Mouse (Mus musculus) right cerebral cortex, postnatal 14 days (tissue): Measurements from ENCODE around the gene Kalrn.
A peak's percentile ranks its signal among the peaks of the same experiment; 100 is the strongest.

ENCODE experiments used
- DNase-seq: peaks from one replicate; pipeline ENCODE4 v3.0.0; 2022

The Kalrn gene

GRCm38 (mm10) chr16:33963509-33963908, 609.8 kb downstream of the Kalrn start:
- no peak for DNase-seq

GRCm38 (mm10) chr16:33954793-33955192, 618.5 kb downstream of the Kalrn start:
- DNase-seq: no peak

- no peak for DNase-seq
Measured at GRCm38 (mm10) chr16:33953008-33953407, 620.3 kb downstream of the Kalrn start.

- peak; percentile 80 for DNase-seq
Measured at GRCm38 (mm10) chr16:33950830-33951229, 622.5 kb downstream of the Kalrn start.

GRCm38 (mm10) chr16:33950386-33950785, 622.9 kb downstream of the Kalrn start:
- no peak for DNase-seq

GRCm38 (mm10) chr16:33947664-33948571, 625.4 kb downstream of the Kalrn start:
- DNase-seq: no peak

- DNase-seq: no peak
Measured at GRCm38 (mm10) chr16:33946021-33946420, 627.3 kb downstream of the Kalrn start.

GRCm38 (mm10) chr16:33944772-33945171, 628.6 kb downstream of the Kalrn start:
- DNase-seq: no peak

- no peak for DNase-seq
Measured at GRCm38 (mm10) chr16:33944126-33944525, 629.2 kb downstream of the Kalrn start.

GRCm38 (mm10) chr16:33943388-33943787, 629.9 kb downstream of the Kalrn start:
- no peak for DNase-seq

- DNase-seq: no peak
Measured at GRCm38 (mm10) chr16:33942341-33942740, 631.0 kb downstream of the Kalrn start.

GRCm38 (mm10) chr16:33941271-33941781, 632.0 kb downstream of the Kalrn start:
- no peak for DNase-seq

GRCm38 (mm10) chr16:33940095-33940494, 633.2 kb downstream of the Kalrn start:
- DNase-seq: no peak

GRCm38 (mm10) chr16:33939636-33940035, 633.7 kb downstream of the Kalrn start:
- DNase-seq: no peak

GRCm38 (mm10) chr16:33939133-33939531, 634.2 kb downstream of the Kalrn start:
- DNase-seq: no peak

GRCm38 (mm10) chr16:33938311-33939132, 634.8 kb downstream of the Kalrn start:
- no peak for DNase-seq

- DNase-seq: no peak
Measured at GRCm38 (mm10) chr16:33937567-33937966, 635.8 kb downstream of the Kalrn start.

GRCm38 (mm10) chr16:33936885-33937284, 636.4 kb downstream of the Kalrn start:
- DNase-seq: no peak

GRCm38 (mm10) chr16:33935407-33935785, 637.9 kb downstream of the Kalrn start:
- DNase-seq: no peak

- peak; percentile 62 for DNase-seq
Measured at GRCm38 (mm10) chr16:33934701-33935406, 638.5 kb downstream of the Kalrn start.

GRCm38 (mm10) chr16:33933411-33933810, 639.9 kb downstream of the Kalrn start:
- no peak for DNase-seq

GRCm38 (mm10) chr16:33932126-33932525, 641.2 kb downstream of the Kalrn start:
- no peak for DNase-seq

- DNase-seq: no peak
Measured at GRCm38 (mm10) chr16:33931682-33932081, 641.6 kb downstream of the Kalrn start.
